Mouse (Mus musculus): Measurements from ENCODE around the gene 1700001P01Rik. TPM values are rescaled to one million over a fixed set of nuclear protein-coding genes. Genes with fewer than 3 reads are reported as not detected.
"Not testable (repeated sequence)": the region's sequence is repeated elsewhere in the genome, so short reads cannot be mapped to it uniquely, and the experiment has no call there.

The 1700001P01Rik gene
- polyA plus RNA-seq, 1 experiment from 2014 or later, result 0.60 TPM

GRCm38 (mm10) chr11:97800691-97801408, 25.1 kb upstream of the 1700001P01Rik start:
- H3K36me3 ChIP-seq, result no peaks in the 10 kb centered on the region
- H3K4me2 ChIP-seq, result peak overlapping the region; percentile 80
- H3K27me3 ChIP-seq (replicated peaks), result no peaks in the 10 kb centered on the region
- no peaks in the 10 kb centered on the region for H3K9me3 ChIP-seq
- ATAC-seq (ENCODE audit: insufficient read depth, low FRiP score, low read depth), result no peak
- 4% methylated on average over 17 of the region's 17 CpGs for WGBS
- peak overlapping the region; percentile 69 for H3K9ac ChIP-seq
- peak overlapping the region; percentile 97 for H3K27ac ChIP-seq
- peak overlapping the region; percentile 87 for H3K4me3 ChIP-seq (replicated peaks)
- peaks cover 44% of the 10 kb centered on the region for H3K4me1 ChIP-seq

GRCm38 (mm10) chr11:97799994-97800690, 24.4 kb upstream of the 1700001P01Rik start:
- peaks cover 37% of the 10 kb centered on the region for H3K4me1 ChIP-seq
- H3K9me3 ChIP-seq, result no peaks in the 10 kb centered on the region
- H3K36me3 ChIP-seq, result no peaks in the 10 kb centered on the region
- H3K9ac ChIP-seq, result peak overlapping the region; percentile 69
- peak overlapping the region; percentile 87 for H3K4me3 ChIP-seq (replicated peaks)
- 0% methylated on average over 34 of the region's 43 CpGs for WGBS
- peak; percentile 70 for ATAC-seq (ENCODE audit: insufficient read depth, low FRiP score, low read depth)
- peak overlapping the region; percentile 97 for H3K27ac ChIP-seq
- peak overlapping the region; percentile 80 for H3K4me2 ChIP-seq
- no peaks in the 10 kb centered on the region for H3K27me3 ChIP-seq (replicated peaks)

- ATAC-seq (ENCODE audit: insufficient read depth, low FRiP score, low read depth), result peak; percentile 74
- peak overlapping the region; percentile 69 for H3K9ac ChIP-seq
- H3K27me3 ChIP-seq (replicated peaks), result no peaks in the 10 kb centered on the region
- H3K36me3 ChIP-seq, result no peaks in the 10 kb centered on the region
- peak overlapping the region; percentile 80 for H3K4me2 ChIP-seq
- 0% methylated on average over 66 of the region's 71 CpGs for WGBS
- H3K27ac ChIP-seq, result peak overlapping the region; percentile 97
- no peaks in the 10 kb centered on the region for H3K9me3 ChIP-seq
- peak overlapping the region; percentile 87 for H3K4me3 ChIP-seq (replicated peaks)
- H3K4me1 ChIP-seq, result peaks cover 29% of the 10 kb centered on the region
These were observed 23.7 kb upstream of the 1700001P01Rik start for GRCm38 (mm10) chr11:97799146-97799993.

- H3K9me3 ChIP-seq, result no peaks in the 10 kb centered on the region
- H3K36me3 ChIP-seq, result no peaks in the 10 kb centered on the region
- H3K27ac ChIP-seq, result peak within 1 kb of the TSS; percentile 97
- WGBS, result under 1% methylated on average over 11 of the region's 11 CpGs
- H3K4me2 ChIP-seq, result peak within 1 kb of the TSS; percentile 80
- H3K9ac ChIP-seq, result peak within 1 kb of the TSS; percentile 69
- peaks cover 23% of the 10 kb centered on the region for H3K4me1 ChIP-seq
- peak; percentile 23 for ATAC-seq (ENCODE audit: insufficient read depth, low FRiP score, low read depth)
- H3K4me3 ChIP-seq (replicated peaks), result peak within 1 kb of the TSS; percentile 87
- H3K27me3 ChIP-seq (replicated peaks), result no peaks in the 10 kb centered on the region
These were observed 23.0 kb upstream of the 1700001P01Rik start, which contains the start of gene Lasp1 for GRCm38 (mm10) chr11:97798782-97799145. TSS of gene Lasp1 (plus strand) at chr11:97799000.

GRCm38 (mm10) chr11:97798083-97798435, 22.3 kb upstream of the 1700001P01Rik start:
- Histone ChIP-seq H3K27ac (no peak overlapping the region), H3K27me3 (replicated peaks) (no peaks in the 10 kb centered on the region), H3K9me3 (no peaks in the 10 kb centered on the region), H3K4me2 (peak overlapping the region; percentile 80), H3K36me3 (no peaks in the 10 kb centered on the region), H3K4me1 (peaks cover 21% of the 10 kb centered on the region), H3K9ac (no peak overlapping the region), H3K4me3 (replicated peaks) (0 out of 2 replicates have a peak overlapping the region, but pooled peaks have one; percentile 87)
- WGBS, result 43% methylated on average over 8 of the region's 8 CpGs
- ATAC-seq (ENCODE audit: insufficient read depth, low FRiP score, low read depth), result no peak

- H3K9me3 ChIP-seq, result no peaks in the 10 kb centered on the region
- H3K27ac ChIP-seq, result no peak overlapping the region
- H3K4me1 ChIP-seq, result peaks cover 17% of the 10 kb centered on the region
- ATAC-seq (ENCODE audit: insufficient read depth, low FRiP score, low read depth), result no peak
- H3K36me3 ChIP-seq, result no peaks in the 10 kb centered on the region
- 61% methylated on average over 15 of the region's 15 CpGs for WGBS
- no peak overlapping the region for H3K4me3 ChIP-seq (replicated peaks)
- no peaks in the 10 kb centered on the region for H3K27me3 ChIP-seq (replicated peaks)
- no peak overlapping the region for H3K9ac ChIP-seq
- peak overlapping the region; percentile 80; the same call in 1 of the 2 replicates for H3K4me2 ChIP-seq
These were observed 21.8 kb upstream of the 1700001P01Rik start for GRCm38 (mm10) chr11:97797369-97798082.

GRCm38 (mm10) chr11:97796910-97797309, 21.2 kb upstream of the 1700001P01Rik start:
- WGBS, result 6% methylated on average over 6 of the region's 6 CpGs
- no peak for ATAC-seq (ENCODE audit: insufficient read depth, low FRiP score, low read depth)

GRCm38 (mm10) chr11:97793165-97793564, 17.4 kb upstream of the 1700001P01Rik start:
- no peaks in the 10 kb centered on the region for H3K27me3 ChIP-seq (replicated peaks)
- H3K27ac ChIP-seq, result no peak overlapping the region
- no peak overlapping the region for H3K9ac ChIP-seq
- H3K36me3 ChIP-seq, result no peaks in the 10 kb centered on the region
- H3K4me2 ChIP-seq, result no peak overlapping the region
- no peaks in the 10 kb centered on the region for H3K4me1 ChIP-seq
- no peak overlapping the region for H3K4me3 ChIP-seq (replicated peaks)
- H3K9me3 ChIP-seq, result no peaks in the 10 kb centered on the region
- ATAC-seq (ENCODE audit: insufficient read depth, low FRiP score, low read depth), result no peak; the same call in 1 of the 2 replicates
- WGBS, result 11% methylated on average over 2 of the region's 2 CpGs

More at GRCm38 (mm10) chr11:97796910-97797309, 21.2 kb upstream of the 1700001P01Rik start:
- H3K27me3 ChIP-seq (replicated peaks), result no peaks in the 10 kb centered on the region
- no peaks in the 10 kb centered on the region for H3K9me3 ChIP-seq
- no peak overlapping the region for H3K4me3 ChIP-seq (replicated peaks)
- H3K27ac ChIP-seq, result no peak overlapping the region
- H3K36me3 ChIP-seq, result no peaks in the 10 kb centered on the region
- peaks cover 12% of the 10 kb centered on the region for H3K4me1 ChIP-seq
- H3K9ac ChIP-seq, result no peak overlapping the region
- no peak overlapping the region for H3K4me2 ChIP-seq

- H3K27me3 ChIP-seq (replicated peaks); H3K4me3 ChIP-seq (replicated peaks); H3K9ac ChIP-seq; H3K4me1 ChIP-seq; H3K4me2 ChIP-seq; H3K36me3 ChIP-seq; H3K27ac ChIP-seq; ATAC-seq (ENCODE audit: insufficient read depth, low FRiP score, low read depth); H3K9me3 ChIP-seq: not testable (repeated sequence)
- 74% methylated on average over 2 of the region's 2 CpGs for WGBS
These were observed 15.2 kb upstream of the 1700001P01Rik start for GRCm38 (mm10) chr11:97790778-97791438.

- no peaks in the 10 kb centered on the region for H3K9me3 ChIP-seq
- H3K36me3 ChIP-seq, result no peaks in the 10 kb centered on the region
- no peak overlapping the region for H3K4me3 ChIP-seq (replicated peaks)
- no peak overlapping the region for H3K9ac ChIP-seq
- no peak for ATAC-seq (ENCODE audit: insufficient read depth, low FRiP score, low read depth)
- H3K4me1 ChIP-seq, result no peaks in the 10 kb centered on the region
- H3K4me2 ChIP-seq, result no peak overlapping the region
- no peak overlapping the region for H3K27ac ChIP-seq
- WGBS, result 87% methylated on average over 5 of the region's 5 CpGs
- no peaks in the 10 kb centered on the region for H3K27me3 ChIP-seq (replicated peaks)
These were observed 14.0 kb upstream of the 1700001P01Rik start for GRCm38 (mm10) chr11:97789727-97790126.

GRCm38 (mm10) chr11:97787961-97788360, 12.2 kb upstream of the 1700001P01Rik start:
- Histone ChIP-seq H3K4me3 (replicated peaks) (no peak overlapping the region), H3K4me1 (no peaks in the 10 kb centered on the region), H3K27me3 (replicated peaks) (no peaks in the 10 kb centered on the region), H3K9ac (no peak overlapping the region), H3K27ac (no peak overlapping the region), H3K9me3 (no peaks in the 10 kb centered on the region), H3K4me2 (no peak overlapping the region), H3K36me3 (no peaks in the 10 kb centered on the region)
- 86% methylated on average over 3 of the region's 3 CpGs for WGBS
- ATAC-seq (ENCODE audit: insufficient read depth, low FRiP score, low read depth), result no peak

Data from stomach, embryonic 15.5 days (tissue).